Mouse (Mus musculus) lung, embryonic 16.5 days (tissue): ENCODE results near the gene Auts2. TPM values are rescaled to one million over a fixed set of nuclear protein-coding genes. Genes with fewer than 3 reads are reported as not detected.
A peak's percentile ranks its signal among the peaks of the same experiment; 100 is the strongest.

Experiments
- ATAC-seq: fragments of 200-750 bp; cut with Nextera tagmentation; 2 replicates; pipeline ENCODE4 v1.8.0; 2017; ENCODE audit warnings: low read depth, mild to moderate bottlenecking, moderate library complexity
- H3K27ac ChIP-seq: fragments of 300-500 bp; sonication (generic); 2 replicates; pipeline ENCODE4 v1.5.1; 2014; ENCODE audit warnings: mild to moderate bottlenecking, control low read depth, low read length
- H3K27me3 ChIP-seq: fragments of 300-500 bp; sonication (generic); 2 replicates; pipeline ENCODE4 v1.6.1; 2014; ENCODE audit warnings: low read depth, low read length, mixed read lengths; ENCODE audit not compliant: control insufficient read depth, insufficient read depth
- H3K36me3 ChIP-seq: fragments of 300-500 bp; sonication (generic); 2 replicates; pipeline ENCODE4 v1.6.1; 2014; ENCODE audit warnings: low read length; ENCODE audit not compliant: control insufficient read depth, insufficient read depth
- H3K4me1 ChIP-seq: fragments of 300-500 bp; sonication (generic); replicated peaks from 2 replicates; pipeline ENCODE4 v1.6.1; 2014; ENCODE audit warnings: low read length, mixed read lengths; ENCODE audit not compliant: control insufficient read depth, insufficient read depth
- H3K4me2 ChIP-seq: fragments of 300-500 bp; sonication (generic); 2 replicates; pipeline ENCODE4 v1.6.1; 2014; ENCODE audit warnings: low read depth, low read length, control low read depth
- H3K4me3 ChIP-seq: fragments of 300-500 bp; sonication (generic); 2 replicates; pipeline ENCODE4 v1.5.1; 2014; ENCODE audit warnings: mild to moderate bottlenecking, low read length, control low read depth
- H3K9ac ChIP-seq: fragments of 300-500 bp; sonication (generic); 2 replicates; pipeline ENCODE4 v1.6.1; 2014; ENCODE audit warnings: low read length, control low read depth
- H3K9me3 ChIP-seq: fragments of 300-500 bp; sonication (generic); 2 replicates; pipeline ENCODE4 v1.6.1; 2016; ENCODE audit warnings: low read length; ENCODE audit not compliant: control insufficient read depth
- WGBS: fragments of 180-500 bp; shearing (Covaris S2); extraction: QIAGEN DNeasy Blood & Tissue Kit; methylation state at CpG from one replicate; pipeline ENCODE4 v1.1.7; 2014; 5-methylcytosine and 5-hydroxymethylcytosine counted together
- polyA plus RNA-seq: library from polyadenylated mRNA; unstranded; fragments of >200 nt; fragmentation: Nextera tagmentation; extraction: Ambion mirVana; gene quantifications from 2 replicates; pipeline ENCODE4 v1.2.1, GENCODE M21; 2015

Gene Auts2
- polyA plus RNA-seq, 1 experiment from 2014 or later: 12.3 TPM

DNA sequence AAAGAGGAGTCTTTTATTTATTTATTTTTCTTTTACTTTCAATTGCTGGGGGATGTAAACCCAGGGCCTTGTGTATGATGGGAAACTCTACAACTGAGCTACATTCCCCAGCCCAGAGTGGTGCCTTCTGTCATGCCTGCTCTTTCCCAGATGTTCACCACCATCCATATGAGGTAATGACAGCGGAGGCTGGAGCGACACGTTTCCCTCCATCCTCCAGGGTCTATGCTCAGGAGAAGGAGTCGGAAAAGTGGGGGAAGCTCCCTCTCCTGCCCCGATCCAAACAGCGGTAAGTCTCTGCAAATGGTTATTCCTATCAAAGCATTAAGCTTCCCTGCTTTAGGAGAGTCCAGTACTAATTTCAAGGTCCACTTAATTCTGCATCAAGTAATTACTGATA, 768.4 kb downstream of the Auts2 start:
- no peak overlapping the region for H3K9ac ChIP-seq
- H3K4me3 ChIP-seq: no peak overlapping the region
- no peaks in the 10 kb centered on the region for H3K27me3 ChIP-seq
- no peak for ATAC-seq
- H3K9me3 ChIP-seq: no peaks in the 10 kb centered on the region
- H3K27ac ChIP-seq: no peak overlapping the region
- 88% methylated on average over 6 of the region's 6 CpGs for WGBS
- H3K4me2 ChIP-seq: no peak overlapping the region
- H3K36me3 ChIP-seq: no peaks in the 10 kb centered on the region
- H3K4me1 ChIP-seq: no peaks in the 10 kb centered on the region

DNA sequence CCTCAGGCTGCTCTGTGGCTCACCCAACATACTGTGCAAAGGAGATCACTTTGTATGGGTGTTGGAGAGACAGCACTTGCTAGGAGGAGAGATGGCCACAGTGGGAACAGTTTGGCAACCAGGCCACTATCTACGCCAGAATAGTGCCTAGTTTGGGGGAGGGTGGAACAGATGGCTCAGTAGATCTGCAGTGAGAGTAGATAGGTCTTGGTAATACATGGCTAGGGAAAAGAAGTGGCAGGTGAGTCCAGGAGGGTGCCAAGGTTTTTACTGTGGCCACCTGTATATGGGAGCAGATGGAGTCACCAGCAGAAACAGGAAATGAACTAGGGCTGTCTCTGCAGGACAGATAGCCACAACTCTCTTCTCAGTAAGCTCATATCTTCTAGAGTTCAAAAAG, 770.5 kb downstream of the Auts2 start:
- no peaks in the 10 kb centered on the region for H3K9me3 ChIP-seq
- no peak overlapping the region for H3K9ac ChIP-seq
- H3K36me3 ChIP-seq: no peaks in the 10 kb centered on the region
- H3K4me2 ChIP-seq: no peak overlapping the region
- ATAC-seq: no peak
- no peaks in the 10 kb centered on the region for H3K27me3 ChIP-seq
- no peak overlapping the region for H3K27ac ChIP-seq
- H3K4me3 ChIP-seq: no peak overlapping the region
- 90% methylated on average over 1 of the region's 1 CpGs for WGBS
- H3K4me1 ChIP-seq: no peaks in the 10 kb centered on the region

GRCm38 (mm10) chr5:131769273-131769672, 773.9 kb downstream of the Auts2 start:
- Histone ChIP-seq H3K9me3 (no peaks in the 10 kb centered on the region), H3K4me1 (no peaks in the 10 kb centered on the region), H3K27ac (no peak overlapping the region), H3K4me2 (no peak overlapping the region), H3K9ac (no peak overlapping the region), H3K4me3 (no peak overlapping the region), H3K36me3 (no peaks in the 10 kb centered on the region), H3K27me3 (no peaks in the 10 kb centered on the region)
- ATAC-seq: no peak
- 25% methylated on average over 11 of the region's 11 CpGs for WGBS

DNA sequence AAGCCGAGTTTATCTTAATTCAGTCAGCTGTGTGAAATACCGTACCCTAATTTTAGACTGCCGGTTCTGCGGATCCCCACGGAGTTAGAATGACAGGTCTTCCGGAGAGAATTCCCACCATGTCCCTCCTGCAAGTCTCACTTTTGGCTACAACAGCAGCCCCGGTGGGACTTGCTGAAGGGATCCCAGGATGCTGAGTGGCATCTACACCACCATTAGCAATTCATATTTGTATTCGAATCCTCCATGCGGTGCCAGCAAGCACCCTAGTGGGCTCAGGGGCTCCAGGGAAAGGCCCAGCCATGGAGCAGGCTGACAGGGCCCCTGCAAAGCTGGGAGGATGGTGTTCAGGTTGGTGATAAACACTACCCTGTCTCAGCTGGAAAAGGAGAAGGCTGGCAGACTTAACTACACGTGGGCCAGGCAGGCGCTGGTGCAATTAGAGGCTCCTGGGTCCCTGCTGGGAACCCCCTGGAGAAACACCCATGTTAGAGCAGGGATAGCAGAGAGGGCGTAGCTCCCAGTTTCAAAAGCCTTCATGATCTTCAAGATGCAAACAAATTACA, 775.4 kb downstream of the Auts2 start:
- Histone ChIP-seq H3K27me3 (no peaks in the 10 kb centered on the region), H3K27ac (no peak overlapping the region), H3K4me3 (no peak overlapping the region), H3K9ac (no peak overlapping the region), H3K4me2 (no peak overlapping the region), H3K36me3 (no peaks in the 10 kb centered on the region), H3K9me3 (no peaks in the 10 kb centered on the region), H3K4me1 (no peaks in the 10 kb centered on the region)
- ATAC-seq: no peak
- 70% methylated on average over 12 of the region's 12 CpGs for WGBS

- Histone ChIP-seq H3K4me2 (no peak overlapping the region), H3K9ac (no peak overlapping the region), H3K4me3 (no peak overlapping the region), H3K36me3 (no peaks in the 10 kb centered on the region), H3K9me3 (no peaks in the 10 kb centered on the region), H3K4me1 (no peaks in the 10 kb centered on the region), H3K27ac (no peak overlapping the region), H3K27me3 (no peaks in the 10 kb centered on the region)
- no peak for ATAC-seq
- 77% methylated on average over 9 of the region's 9 CpGs for WGBS
These were observed 776.0 kb downstream of the Auts2 start for GRCm38 (mm10) chr5:131767176-131767575.

DNA sequence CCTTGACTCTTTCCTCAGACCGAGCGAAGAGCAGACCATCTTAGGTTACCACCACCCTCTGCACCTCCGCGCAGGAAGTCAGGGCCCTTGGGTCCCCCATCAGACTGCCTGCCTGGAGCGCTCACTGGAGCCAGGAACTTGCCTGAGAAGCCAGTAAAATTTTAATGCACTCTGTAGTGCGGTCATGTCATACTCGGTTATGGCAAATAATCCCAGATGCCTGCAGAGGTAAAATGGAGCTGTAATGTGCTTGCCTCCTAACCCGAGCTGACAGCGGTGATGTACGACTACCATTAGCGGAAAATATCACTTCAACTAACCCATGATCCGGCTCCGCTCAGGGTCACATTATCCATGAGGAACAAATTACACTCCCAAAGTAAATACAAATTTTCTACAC, 783.7 kb downstream of the Auts2 start:
- Histone ChIP-seq H3K9ac (no peak overlapping the region), H3K36me3 (no peaks in the 10 kb centered on the region), H3K4me3 (no peak overlapping the region), H3K9me3 (no peaks in the 10 kb centered on the region), H3K4me1 (no peaks in the 10 kb centered on the region), H3K27me3 (no peaks in the 10 kb centered on the region), H3K27ac (no peak overlapping the region), H3K4me2 (no peak overlapping the region)
- 84% methylated on average over 13 of the region's 13 CpGs for WGBS
- ATAC-seq: no peak

DNA sequence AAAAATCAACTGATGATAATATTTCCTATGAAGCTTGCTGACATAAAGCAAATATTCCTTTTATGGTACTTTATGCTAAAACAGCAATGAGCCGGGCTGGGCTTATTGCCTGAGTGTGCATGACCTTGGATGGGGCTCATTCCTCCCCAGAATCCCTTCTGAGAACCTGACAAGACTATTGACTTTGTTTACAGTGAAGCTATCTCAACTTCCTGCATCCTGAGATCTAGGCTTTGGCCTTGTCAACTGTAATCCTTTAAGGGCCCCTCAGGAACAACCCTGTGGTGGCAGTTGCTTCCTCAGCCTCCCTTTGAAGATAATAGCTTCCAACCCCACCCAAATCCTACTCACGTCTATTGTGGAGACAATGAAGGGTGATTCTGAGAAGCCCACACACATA, 792.8 kb downstream of the Auts2 start:
- H3K9ac ChIP-seq: no peak overlapping the region
- ATAC-seq: peak; percentile 54; the same call in 1 of the 2 replicates
- H3K4me3 ChIP-seq: no peak overlapping the region
- 29% methylated on average over 2 of the region's 2 CpGs for WGBS
- H3K4me1 ChIP-seq: peaks cover 10% of the 10 kb centered on the region
- no peak overlapping the region for H3K27ac ChIP-seq
- H3K27me3 ChIP-seq: no peaks in the 10 kb centered on the region
- no peak overlapping the region for H3K4me2 ChIP-seq
- H3K9me3 ChIP-seq: no peaks in the 10 kb centered on the region
- no peaks in the 10 kb centered on the region for H3K36me3 ChIP-seq

DNA sequence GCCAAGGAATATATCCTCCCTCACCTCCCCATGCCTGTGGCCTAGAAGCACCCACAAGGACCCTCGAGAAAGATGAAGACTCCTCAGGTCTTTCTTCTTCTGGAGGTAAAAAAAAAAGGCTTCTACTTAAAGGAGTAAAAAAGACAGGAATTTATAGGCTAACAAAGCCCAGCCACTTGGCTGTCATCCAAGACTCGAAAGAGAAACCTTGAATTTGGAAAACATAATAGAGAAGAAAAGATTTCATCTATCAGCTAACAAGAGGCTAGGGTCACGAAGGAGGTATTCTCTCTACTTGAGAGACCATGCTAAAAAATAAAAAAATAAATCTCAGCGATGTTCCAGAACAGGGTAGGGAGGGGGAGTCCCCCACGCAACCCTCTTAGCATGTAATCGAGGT, 793.9 kb downstream of the Auts2 start:
- Histone ChIP-seq H3K36me3 (no peaks in the 10 kb centered on the region), H3K9me3 (no peaks in the 10 kb centered on the region; the same call in 1 of the 2 replicates), H3K9ac (no peak overlapping the region), H3K4me2 (no peak overlapping the region), H3K4me1 (peaks cover 10% of the 10 kb centered on the region), H3K27me3 (no peaks in the 10 kb centered on the region), H3K4me3 (no peak overlapping the region), H3K27ac (no peak overlapping the region)
- WGBS: 18% methylated on average over 6 of the region's 6 CpGs
- ATAC-seq: no peak

- no peaks in the 10 kb centered on the region for H3K36me3 ChIP-seq
- H3K4me3 ChIP-seq: no peak overlapping the region
- WGBS: 57% methylated on average over 8 of the region's 8 CpGs
- no peak for ATAC-seq
- H3K4me1 ChIP-seq: no peaks in the 10 kb centered on the region
- no peak overlapping the region for H3K4me2 ChIP-seq
- H3K27ac ChIP-seq: no peak overlapping the region
- no peaks in the 10 kb centered on the region; the same call in 1 of the 2 replicates for H3K9me3 ChIP-seq
- H3K9ac ChIP-seq: no peak overlapping the region
- no peaks in the 10 kb centered on the region for H3K27me3 ChIP-seq
These were observed 800.1 kb downstream of the Auts2 start for GRCm38 (mm10) chr5:131743069-131743468.

DNA sequence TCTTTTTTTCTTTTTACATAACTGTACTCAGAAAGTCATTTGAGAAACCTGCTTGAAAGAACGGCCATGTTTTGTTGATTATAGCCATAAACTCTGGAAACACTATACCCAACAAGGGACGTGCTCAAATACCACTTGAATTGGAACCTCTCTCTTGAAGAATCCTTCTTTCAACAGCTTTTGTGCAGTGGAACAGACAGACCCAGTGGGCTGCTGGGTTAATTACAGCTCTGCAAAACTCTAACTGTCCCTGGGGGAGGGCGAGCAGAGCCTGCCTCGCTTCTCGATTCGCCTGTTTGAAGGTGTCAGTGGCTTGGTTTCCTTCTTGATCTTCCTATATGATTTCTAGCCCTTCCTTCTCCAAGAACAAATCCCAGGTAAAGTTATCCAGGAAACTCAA, 805.7 kb downstream of the Auts2 start:
- no peaks in the 10 kb centered on the region for H3K9me3 ChIP-seq
- peaks cover 5% of the 10 kb centered on the region for H3K4me1 ChIP-seq
- WGBS: 84% methylated on average over 6 of the region's 6 CpGs
- H3K4me2 ChIP-seq: no peak overlapping the region
- H3K36me3 ChIP-seq: no peaks in the 10 kb centered on the region
- H3K4me3 ChIP-seq: no peak overlapping the region
- H3K27me3 ChIP-seq: no peaks in the 10 kb centered on the region
- ATAC-seq: no peak
- H3K27ac ChIP-seq: no peak overlapping the region
- no peak overlapping the region for H3K9ac ChIP-seq
